Mouse (Mus musculus) gastrocnemius, postnatal 10 days (tissue): ENCODE data around the gene Sco2. TPM values are rescaled to one million over a fixed set of nuclear protein-coding genes. Genes with fewer than 3 reads are reported as not detected.

ENCODE experiments used
- DNase-seq: peaks from one replicate; pipeline ENCODE4 v3.0.0; 2021; ENCODE audit warnings: mixed read lengths
- total RNA-seq, 2 experiments: library from RNA; stranded (reverse); gene quantifications; 2 replicates each; pipeline ENCODE4 v1.2.3; 2021

Gene Sco2
- total RNA-seq, 2 experiments from 2014 or later = 14.2 to 14.6 TPM

DNA sequence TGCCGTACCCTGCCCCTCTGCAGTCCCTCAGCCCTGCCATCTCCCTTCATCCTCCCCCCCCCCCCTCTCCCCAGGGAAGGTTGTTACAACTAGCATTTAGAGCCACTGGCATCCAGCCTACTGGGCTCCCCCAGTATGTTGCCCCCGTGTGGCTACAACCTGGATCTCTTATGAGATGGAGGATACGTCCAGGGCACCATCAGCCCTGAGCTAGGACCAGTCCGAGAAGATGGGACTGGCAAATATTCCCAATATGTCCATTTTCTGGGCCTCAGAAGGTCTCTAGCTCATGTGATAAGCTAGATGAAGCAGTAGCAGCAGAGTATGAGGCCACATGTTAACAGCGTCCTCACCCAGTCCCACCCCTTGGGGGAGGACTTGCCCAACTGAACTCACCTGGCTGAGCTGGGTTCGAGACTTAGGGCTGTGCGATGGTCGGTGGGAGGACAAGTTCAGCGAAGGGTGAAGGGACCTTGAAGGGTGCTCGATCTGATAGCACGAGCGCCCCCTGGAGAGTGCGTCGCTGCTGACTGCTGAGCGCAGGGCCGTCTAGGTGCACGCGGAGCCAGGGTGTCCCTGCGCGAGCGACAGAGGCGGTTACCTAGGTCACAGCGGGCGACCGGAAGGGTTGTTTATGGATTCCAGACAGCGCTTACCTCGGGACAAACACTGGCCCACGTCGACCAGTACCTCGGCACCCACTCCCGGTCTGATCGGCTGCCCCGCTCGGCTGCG is 452 bp downstream of the Sco2 start:
- DNase-seq = peak; percentile 88

DNA sequence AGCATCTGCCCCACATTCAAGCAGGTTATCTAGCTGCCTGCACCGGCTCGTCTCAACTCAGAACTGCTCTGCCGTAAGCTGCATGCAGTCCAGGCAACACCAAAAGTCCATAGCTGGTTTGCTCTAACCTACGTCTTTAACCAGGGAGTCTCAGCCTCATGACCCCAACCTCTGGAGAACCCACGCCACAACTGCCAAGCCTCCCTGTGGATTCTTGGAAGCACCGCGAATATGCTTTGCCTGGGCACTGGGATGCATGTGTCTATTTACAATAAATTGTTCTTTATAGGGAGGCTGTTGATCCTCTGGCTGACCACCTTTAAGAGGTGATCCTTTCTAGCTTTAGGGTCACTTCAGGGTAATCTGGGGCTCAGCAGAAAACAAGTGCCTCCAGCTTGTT is 1.1 kb downstream of the Sco2 start:
- no peak for DNase-seq

DNA sequence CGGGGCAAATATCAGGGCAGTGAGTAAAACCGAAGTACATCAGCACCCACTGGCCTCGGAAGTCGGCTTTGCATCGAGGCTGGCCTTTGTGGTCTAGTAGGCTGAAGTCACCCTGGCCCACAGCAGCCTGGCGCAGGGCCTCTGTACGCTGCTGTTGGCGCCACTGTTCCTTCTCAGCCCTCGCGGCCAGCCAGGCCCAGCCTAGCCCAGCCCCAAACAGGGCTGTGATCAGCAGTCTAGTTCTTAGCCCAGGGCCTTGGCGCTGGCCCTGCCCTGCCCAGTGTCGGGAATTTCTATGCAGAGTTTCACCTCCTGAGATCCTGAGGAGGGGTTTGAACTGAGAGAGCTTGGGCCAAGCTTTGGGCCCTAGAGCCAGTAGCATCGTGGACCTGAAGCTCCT is 1.6 kb downstream of the Sco2 start:
- no peak for DNase-seq

DNA sequence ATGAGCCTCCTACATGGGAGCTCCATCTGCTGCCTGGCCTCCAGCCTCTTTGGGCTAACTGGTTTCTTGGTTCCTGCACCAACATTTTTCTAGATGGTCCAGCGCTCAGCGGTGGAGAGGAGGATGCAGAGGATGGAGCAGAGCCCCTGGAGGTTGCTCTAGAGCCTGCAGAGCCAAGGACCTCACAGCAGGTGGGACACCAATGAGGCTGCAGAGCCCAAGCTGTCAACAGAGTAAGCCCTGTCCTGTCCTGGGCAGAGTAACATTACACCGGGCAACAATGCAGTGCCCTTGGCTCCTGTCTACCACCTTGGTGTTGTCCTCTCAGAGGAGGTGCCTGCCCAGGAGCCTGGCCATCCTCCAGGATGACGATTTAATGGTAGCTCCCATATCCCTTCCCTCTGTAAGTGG is 8.5 kb downstream of the Sco2 start:
- no peak for DNase-seq

DNA sequence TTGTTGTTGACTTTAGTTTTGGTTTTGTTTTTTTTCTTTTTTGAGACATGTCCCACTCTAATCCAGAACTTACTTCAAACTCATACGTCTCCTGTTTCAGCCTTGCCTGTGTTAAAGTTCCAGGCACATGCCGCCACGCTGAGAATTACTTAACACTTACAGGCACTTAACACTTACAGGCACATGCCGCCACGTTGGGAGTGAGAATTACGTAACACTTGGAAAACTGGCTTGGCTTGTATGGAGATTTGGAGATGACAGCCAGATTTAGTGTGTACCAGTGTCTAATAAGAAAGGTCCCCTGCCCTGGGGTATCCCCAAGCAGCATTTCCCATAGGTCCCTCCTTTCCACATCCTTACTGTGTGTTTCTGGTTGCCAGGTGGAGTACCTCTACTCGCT is 10.6 kb downstream of the Sco2 start:
- DNase-seq = no peak

DNA sequence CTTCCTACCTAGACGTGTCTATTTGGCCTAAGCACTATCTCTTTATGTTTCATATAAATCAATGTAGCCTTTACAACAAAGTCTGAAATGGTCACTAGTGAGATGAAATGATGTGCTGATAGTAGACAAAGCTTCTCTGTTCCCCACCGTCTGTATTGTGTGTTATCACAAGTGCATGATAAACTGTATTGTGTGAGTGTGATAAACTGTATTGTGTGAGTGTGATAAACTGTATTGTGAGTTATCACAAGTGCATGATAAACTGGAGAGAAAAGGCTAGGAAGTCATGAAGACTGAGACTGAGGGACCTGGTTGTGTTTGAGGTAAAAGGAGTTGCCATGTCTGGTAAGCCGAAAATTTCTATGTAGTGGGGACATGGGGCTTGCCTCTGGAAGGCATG is 14.9 kb downstream of the Sco2 start:
- no peak for DNase-seq

DNA sequence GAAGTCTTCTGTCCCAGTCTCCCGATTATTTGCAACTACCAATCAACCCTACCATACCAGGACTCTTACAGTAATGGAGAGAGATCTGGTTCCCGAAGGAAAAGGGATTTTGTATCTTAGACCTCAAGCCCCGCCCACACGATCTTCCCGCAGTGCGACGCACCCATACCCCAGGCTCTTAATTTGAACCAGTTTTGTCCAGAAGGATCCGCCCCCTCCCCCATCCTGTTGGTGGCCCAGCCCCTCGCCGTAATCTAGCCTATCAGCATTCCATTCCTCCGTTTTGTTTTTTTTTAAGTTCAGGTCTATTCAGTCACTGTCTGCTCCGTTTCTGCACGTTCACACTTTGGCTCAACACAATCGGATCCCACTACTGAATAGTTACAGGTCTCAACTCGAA is 17.3 kb downstream of the Sco2 start:
- DNase-seq = peak; percentile 68

DNA sequence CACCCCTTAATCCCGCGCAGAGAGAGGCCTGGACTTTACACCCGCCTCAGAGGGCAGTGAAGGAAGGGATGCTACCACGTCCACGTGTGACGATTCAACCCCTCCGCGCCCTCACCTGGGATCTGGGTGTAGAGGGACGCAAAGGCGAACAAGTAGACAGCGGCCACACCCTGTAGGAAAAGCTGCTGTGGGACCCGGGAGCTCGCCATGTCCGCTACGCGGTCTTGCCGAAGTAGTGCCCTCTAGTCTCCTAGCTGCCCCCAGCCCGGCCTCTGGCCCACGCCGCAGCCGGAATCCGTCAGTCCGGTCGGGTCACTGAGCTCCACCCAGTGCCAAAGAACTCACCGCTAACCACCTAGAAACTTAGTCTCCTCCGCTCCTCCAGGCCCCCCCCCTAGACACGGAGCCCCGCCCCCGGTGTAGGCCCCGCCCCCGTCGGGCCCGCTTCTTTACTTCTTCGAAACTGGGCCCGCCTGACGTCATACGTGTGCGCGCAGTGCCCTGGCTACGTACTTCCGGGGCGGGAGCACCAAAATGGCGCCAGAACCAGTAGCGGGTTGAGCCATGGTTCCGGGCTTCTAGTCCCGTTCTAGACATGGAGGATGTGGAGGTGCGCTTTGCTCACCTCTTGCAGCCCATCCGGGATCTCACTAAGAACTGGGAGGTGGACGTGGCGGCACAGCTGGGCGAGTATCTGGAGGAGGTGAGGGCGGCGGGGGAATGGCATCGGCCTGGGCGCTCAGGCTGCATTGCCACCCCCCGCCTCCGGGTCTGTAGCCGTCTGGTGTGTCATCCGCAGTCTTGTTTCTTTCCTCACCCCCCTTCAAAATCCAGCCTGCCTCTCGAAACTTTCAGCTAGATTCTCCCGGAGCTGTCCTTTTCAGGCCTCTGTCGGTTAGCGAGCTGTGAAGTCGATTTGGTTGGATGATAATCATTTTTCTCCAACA is 18.1 kb downstream of the Sco2 start, which contains the start of the genes Lmf2 and Ncaph2:
TSS of gene Lmf2 (minus strand) at position 419 of the 947 bp plus-strand sequence.
TSS of gene Ncaph2 (plus strand) at position 479 of the 947 bp plus-strand sequence.
- DNase-seq = peak; percentile 97

DNA sequence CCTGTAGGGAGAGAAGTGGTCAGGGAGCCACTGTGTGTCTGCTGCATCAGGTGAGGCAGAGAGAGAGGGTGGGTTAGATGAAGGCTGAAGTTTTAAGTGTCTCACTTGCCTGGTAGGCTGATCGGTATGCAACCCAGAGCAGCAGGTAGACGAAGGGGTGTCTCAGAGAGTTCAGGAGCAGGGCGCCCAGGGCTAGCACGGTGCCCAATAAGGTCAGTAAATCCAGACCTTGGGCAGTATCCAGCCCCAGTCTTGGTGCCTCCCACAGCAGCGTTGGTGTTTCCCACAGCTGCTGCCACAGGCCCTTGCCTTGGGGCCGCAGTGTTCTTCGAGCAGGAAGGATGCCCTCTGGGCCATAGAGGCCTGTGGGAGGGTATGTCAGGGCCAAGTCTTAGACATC is 19.2 kb downstream of the Sco2 start:
- peak; percentile 12 for DNase-seq

DNA sequence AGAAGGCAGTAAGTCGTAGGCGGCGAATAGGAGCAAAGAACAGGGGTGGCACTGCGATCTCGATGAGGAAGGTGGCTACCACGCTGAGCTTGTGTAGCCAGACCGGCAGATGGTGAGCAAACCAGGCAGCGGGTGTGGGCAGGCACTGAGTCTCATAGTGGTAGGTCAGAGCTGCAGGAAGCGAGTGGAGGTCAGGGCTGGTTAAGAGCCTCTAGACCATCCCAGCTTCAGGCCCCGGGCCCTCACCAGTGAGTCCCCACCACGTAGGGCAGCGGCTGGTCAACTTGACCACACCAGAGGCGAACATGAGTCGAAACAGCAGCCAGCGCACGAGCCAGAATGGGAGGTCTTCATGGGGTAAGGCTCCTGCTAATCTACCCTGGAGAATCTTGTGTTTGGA is 19.8 kb downstream of the Sco2 start:
- DNase-seq = no peak

DNA sequence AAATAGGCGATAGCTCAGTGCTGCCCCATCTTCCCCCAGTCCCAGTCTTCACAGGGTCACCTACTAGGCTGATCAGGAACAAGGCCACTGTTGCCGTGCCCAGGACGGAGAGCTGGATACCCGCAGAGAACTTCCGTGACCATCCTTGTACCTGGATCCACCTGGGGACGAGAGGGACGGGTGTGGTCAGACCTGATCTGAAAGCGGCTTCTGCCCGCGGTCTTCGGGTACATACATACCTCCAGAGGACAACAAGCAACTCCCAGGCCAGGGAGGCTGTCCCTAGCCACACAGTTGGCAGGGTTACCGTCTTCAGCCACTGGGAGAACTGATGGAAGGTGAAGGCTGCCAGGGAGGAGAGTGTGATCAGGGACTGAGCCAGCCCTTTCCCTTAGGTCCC is 20.9 kb downstream of the Sco2 start:
- no peak for DNase-seq

DNA sequence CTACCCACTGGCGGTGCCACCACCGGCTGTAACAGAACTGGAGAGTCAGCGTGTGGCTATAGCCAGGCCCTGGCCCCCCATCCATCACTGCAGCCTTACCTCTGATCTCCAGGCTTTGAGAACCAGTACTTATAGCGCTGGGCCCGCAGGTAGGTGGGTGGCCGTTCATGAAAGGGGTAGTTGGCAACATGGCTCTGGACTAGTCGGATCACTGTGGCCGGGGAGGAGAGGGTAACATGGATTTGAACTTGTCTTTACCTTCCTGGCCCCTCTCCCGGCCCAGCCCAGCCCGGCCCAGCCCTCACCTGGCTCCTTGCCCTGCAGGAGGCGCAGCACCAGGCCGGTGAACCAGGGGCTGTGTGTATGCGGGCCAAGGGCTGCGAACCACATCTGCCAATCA is 21.6 kb downstream of the Sco2 start:
- DNase-seq = no peak

DNA sequence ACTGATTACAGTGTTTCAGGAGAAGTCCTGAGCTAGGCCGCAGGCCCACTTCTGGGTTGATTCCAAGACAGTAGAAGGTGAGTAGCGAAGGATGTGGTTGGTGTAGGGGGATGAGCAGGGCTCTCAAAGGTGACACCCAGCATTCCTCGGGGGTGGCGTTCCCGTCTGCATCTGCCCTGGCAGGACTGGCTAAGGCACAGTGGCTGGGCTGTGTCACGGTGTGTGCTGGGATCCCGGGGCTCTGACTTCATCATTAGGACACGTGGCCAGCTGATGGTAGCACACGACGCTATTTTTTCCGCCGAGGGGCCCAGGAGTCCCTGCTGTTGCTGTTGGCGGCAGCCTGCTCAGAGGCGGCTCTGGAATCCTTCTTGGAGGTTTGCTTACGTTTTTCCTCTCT is 22.3 kb downstream of the Sco2 start:
- no peak for DNase-seq

DNA sequence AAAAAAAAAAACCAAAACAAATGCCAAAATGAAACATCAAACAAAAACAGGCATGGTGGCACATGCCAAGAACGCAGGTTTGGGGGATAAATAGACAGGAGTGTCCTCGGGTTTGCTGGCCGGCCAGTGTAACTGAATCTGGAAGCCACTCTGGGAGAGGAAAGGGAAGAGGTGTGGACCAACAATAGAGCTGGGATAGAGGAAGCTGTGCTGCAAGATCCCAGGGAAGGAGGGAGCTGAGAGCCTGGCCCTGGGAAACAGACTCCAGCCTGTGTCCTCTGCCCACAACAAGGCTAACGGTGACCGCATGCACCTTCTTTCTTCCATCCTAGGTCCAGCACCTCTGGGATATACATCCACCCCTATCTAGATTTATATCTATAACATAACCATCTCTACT is 23.2 kb downstream of the Sco2 start:
- no peak for DNase-seq

DNA sequence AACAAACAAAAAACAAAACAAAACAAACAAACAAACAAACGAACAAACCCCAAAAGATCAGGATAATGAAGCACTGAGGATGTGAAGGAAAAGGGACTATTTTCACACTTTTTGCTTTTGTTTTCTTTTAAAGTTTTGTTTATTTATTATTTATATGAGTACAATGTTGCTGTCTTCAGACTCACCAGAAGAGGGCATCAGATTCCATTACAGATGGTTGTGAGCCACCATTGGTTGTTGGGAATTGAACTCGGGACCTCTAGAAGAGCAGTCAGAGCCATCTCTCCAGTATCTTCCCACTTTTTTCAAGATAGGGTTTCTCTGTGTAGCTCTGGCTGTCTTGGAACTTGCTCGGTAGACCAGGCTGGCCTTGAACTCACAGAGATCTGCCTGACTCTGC is 30.3 kb downstream of the Sco2 start:
- DNase-seq = no peak

DNA sequence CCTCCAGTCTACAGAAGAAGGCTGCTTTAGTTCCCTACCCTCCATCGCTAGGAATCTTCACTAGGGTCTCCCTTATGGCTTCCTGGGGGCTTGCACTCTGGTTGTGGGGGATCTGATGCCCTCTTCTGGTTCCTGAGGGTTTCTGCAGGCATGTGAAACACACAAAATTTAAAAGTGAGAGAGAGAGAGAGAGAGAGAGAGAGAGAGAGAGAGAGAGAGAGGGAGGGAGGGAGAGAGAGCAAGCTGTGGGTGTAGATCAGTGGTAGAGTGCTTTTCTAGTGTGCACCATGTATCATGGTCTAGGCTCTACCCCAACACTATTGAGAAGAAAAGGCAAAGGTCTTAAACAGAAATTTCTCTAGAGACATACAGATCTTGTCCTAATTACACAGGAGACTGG is 32.0 kb downstream of the Sco2 start:
- DNase-seq = no peak

DNA sequence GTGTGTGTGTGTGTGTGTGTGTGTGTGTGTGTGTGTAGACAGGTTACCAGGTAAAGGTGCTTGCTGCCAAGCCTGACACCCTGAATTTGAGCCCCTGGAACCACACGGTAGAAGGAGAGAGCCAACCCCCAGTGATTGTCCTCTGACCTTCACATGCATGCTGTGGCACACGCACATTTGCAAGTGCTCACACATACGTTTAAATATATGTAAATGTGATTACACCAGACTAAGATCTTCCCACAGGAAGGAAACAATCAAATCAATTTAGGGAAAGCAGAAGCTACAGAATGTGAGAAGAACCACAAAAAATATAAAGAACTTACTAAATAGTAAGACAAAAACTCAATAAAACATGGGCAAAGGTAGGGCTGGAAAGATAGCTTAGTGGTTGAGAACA is 33.5 kb downstream of the Sco2 start:
- no peak for DNase-seq

DNA sequence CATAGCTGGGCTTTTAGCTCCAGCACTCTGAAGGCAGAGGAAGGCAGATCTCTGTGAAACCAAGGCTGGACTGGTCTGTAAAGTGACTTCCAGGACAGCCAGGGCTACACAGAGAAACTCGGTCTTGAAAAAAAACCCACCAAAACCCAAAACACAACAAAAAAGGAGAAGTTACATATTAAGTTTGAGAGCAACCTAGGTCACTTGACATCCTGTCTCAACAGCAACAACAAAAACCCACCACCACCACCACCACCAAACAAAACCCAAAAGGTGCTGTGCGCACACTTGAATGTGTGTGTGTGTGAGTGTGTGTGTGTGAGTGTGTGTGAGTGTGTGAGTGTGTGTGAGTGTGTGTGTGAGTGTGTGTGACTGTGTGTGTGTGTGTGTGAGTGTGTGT is 34.0 kb downstream of the Sco2 start:
- no peak for DNase-seq

DNA sequence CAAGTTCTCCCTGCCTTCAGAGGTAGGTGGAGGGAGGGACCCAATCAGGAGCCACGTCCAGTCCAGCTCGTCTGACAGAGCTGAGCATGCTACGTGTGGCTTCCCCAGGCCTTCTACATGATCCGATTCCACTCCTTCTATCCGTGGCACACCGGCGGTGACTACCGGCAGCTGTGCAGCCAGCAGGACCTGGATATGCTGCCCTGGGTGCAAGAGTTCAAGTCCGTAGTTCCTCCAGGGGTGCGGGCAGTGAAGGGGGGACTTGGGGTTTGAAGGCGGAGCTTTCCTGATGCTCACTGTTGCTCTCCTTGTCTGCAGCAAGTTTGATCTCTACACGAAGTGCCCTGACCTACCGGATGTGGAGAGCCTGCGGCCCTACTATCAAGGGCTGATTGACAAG is 37.2 kb downstream of the Sco2 start:
- DNase-seq = no peak

DNA sequence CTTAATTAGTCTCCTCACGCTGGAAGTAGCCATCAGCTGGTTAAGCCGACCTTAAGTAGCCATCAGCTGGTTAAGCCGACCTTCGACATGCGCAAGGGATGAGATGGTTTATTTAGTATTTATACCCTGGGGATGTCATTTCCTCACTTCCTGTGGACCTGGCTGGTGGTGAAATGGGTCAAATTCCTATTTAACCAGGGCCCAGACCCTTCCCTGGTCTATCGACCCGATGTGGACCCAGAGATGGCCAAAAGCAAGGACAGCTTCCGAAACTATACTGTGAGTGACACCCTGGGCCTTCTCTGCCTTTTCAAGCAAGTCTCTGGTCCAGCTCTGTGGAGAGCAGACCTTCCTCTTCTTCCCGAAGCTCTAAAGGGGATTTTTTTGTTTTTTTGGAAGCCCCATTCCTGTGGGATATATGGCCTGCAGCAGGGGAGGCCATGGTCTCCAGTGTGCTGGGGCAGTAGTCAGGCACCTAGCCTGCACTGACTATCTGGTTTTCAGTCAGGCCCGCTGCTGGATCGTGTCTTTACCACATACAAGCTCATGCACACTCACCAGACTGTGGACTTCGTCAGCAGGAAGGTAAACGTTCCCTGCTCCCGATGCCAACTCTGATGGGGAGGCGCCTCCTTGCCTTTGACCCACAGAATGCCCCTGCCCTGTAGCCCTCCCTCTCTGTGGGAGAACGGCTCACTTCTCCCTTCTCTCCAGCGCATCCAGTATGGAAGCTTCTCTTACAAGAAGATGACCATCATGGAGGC is 38.7 kb downstream of the Sco2 start:
- DNase-seq = no peak

DNA sequence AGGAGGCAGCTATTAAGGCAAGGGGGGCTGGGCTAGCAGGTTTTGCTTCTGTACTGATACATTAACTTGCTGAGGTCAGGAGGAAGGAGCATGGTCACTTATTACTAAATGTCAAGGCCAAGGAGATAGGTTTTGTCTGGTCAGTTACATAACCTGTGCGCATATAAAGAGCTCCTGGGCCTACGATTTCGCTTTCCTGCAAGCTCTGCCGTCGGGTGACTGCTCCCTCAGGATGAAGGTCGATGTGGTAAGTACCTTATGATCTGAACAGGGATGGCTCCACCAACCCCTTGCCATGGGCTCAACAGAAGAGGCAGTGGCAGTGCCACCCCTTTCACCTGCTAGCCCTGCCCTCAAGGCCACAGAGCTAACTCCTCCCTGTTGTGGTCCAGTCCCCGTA is 39.4 kb downstream of the Sco2 start, which contains the start of gene Miox:
TSS of gene Miox (plus strand) at position 128 of the 400 bp plus-strand sequence.
- no peak for DNase-seq

DNA sequence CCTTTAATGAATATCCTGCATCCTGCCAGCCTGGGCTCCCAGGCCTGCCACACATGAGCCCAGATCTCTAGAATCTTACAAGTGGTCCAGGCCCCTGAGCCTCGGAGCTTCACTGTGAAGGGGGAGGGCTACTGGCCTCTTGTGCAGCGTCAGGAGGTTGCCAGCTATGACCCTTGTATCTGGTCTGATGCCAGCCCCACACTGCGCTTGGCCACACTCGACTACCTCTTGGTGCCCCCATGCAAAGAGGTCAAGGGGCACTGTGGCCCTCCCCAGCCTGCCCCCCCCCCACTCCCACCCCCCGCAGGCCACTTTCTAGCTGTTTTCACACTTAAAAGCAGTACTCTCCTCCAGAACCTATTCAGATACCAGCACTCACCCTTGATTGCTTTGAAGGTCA is 47.2 kb downstream of the Sco2 start:
- no peak for DNase-seq

DNA sequence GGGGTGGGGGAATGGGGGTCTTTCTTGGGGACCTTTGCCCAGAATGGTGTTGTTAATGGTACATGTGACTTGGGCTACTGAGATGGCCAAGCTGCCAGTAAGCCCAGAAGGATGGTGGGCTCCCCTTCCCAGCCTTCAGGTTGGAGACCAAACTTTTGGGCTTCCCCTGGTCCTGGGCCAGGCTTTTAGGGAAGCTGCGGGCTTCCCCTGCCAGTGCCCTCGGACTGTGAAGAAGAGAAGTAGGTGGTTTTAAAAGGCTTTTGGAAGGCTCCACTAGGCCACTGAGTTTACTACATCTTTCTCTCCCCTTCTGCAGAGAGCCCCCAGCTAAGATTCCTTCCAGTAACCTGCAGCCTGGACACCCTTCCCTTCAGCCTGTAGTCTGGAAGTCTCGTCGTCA is 50.0 kb downstream of the Sco2 start:
- no peak for DNase-seq
